Mouse (Mus musculus) liver, embryonic 16.5 days (tissue): ENCODE results near the gene Armh2. TPM values are rescaled to one million over a fixed set of nuclear protein-coding genes. Genes with fewer than 3 reads are reported as not detected.
A peak's percentile ranks its signal among the peaks of the same experiment; 100 is the strongest.

Source experiments
- ATAC-seq: fragments of 200-750 bp; cut with Nextera tagmentation; 2 replicates; pipeline ENCODE4 v1.8.0; 2017; ENCODE audit warnings: low read depth, mild to moderate bottlenecking, moderate number of reproducible peaks, moderate library complexity
- H3K27ac ChIP-seq: fragments of 300-500 bp; sonication (generic); 2 replicates; pipeline ENCODE4 v1.5.1; 2014; ENCODE audit warnings: mild to moderate bottlenecking, low read length
- H3K27me3 ChIP-seq: fragments of 300-500 bp; sonication (generic); 2 replicates; pipeline ENCODE4 v1.6.1; 2014; ENCODE audit warnings: low read depth, low read length, mixed read lengths; ENCODE audit not compliant: control insufficient read depth, insufficient read depth
- H3K36me3 ChIP-seq: fragments of 300-500 bp; sonication (generic); 2 replicates; pipeline ENCODE4 v1.6.1; 2014; ENCODE audit warnings: mild to moderate bottlenecking; ENCODE audit not compliant: control insufficient read depth, insufficient read depth
- H3K4me1 ChIP-seq: fragments of 300-500 bp; sonication (generic); 2 replicates; pipeline ENCODE4 v1.6.1; 2014; ENCODE audit warnings: low read depth, low read length, mixed read lengths; ENCODE audit not compliant: control insufficient read depth
- H3K4me2 ChIP-seq: fragments of 300-500 bp; sonication (generic); 2 replicates; pipeline ENCODE4 v1.6.1; 2014; ENCODE audit warnings: low read depth, low read length, mixed read lengths
- H3K4me3 ChIP-seq: fragments of 300-500 bp; sonication (generic); 2 replicates; pipeline ENCODE4 v1.5.1; 2014; ENCODE audit warnings: low read depth, mild to moderate bottlenecking, low read length
- H3K9ac ChIP-seq: fragments of 300-500 bp; sonication (generic); 2 replicates; pipeline ENCODE4 v1.6.1; 2014; ENCODE audit warnings: low read depth, low read length
- H3K9me3 ChIP-seq: fragments of 300-500 bp; sonication (generic); replicated peaks from 2 replicates; pipeline ENCODE4 v1.6.1; 2016; ENCODE audit warnings: low read length; ENCODE audit not compliant: control insufficient read depth
- WGBS: fragments of 180-500 bp; shearing (Covaris S2); extraction: QIAGEN DNeasy Blood & Tissue Kit; methylation state at CpG from one replicate; pipeline ENCODE4 v1.1.7; 2014; ENCODE audit not compliant: insufficient replicate concordance; 5-methylcytosine and 5-hydroxymethylcytosine counted together
- polyA plus RNA-seq: library from polyadenylated mRNA; unstranded; fragments of >200 nt; fragmentation: Nextera tagmentation; extraction: Ambion mirVana; gene quantifications from 2 replicates; pipeline ENCODE4 v1.2.1, GENCODE M21; 2015

The Armh2 gene
- polyA plus RNA-seq, 1 experiment from 2014 or later, result not detected

GRCm38 (mm10) chr13:24747823-24748222, 6.8 kb downstream of the Armh2 start:
- H3K9ac ChIP-seq, result no peak overlapping the region
- no peaks in the 10 kb centered on the region for H3K4me1 ChIP-seq
- H3K27ac ChIP-seq, result no peak overlapping the region
- H3K4me3 ChIP-seq, result no peak overlapping the region
- H3K36me3 ChIP-seq, result peaks cover 26% of the 10 kb centered on the region
- 67% methylated on average over 3 of the region's 3 CpGs for WGBS
- no peaks in the 10 kb centered on the region for H3K9me3 ChIP-seq
- no peaks in the 10 kb centered on the region for H3K27me3 ChIP-seq
- H3K4me2 ChIP-seq, result no peak overlapping the region
- no peak for ATAC-seq

GRCm38 (mm10) chr13:24750807-24751206, 9.8 kb downstream of the Armh2 start:
- 86% methylated on average over 8 of the region's 8 CpGs for WGBS
- H3K27ac ChIP-seq, result no peak overlapping the region
- H3K9ac ChIP-seq, result no peak overlapping the region
- no peaks in the 10 kb centered on the region for H3K4me1 ChIP-seq
- peaks cover 52% of the 10 kb centered on the region for H3K36me3 ChIP-seq
- no peaks in the 10 kb centered on the region for H3K27me3 ChIP-seq
- no peaks in the 10 kb centered on the region for H3K9me3 ChIP-seq
- H3K4me2 ChIP-seq, result no peak overlapping the region
- no peak overlapping the region for H3K4me3 ChIP-seq
- ATAC-seq, result no peak

- Histone ChIP-seq H3K27ac (no peak overlapping the region), H3K27me3 (no peaks in the 10 kb centered on the region), H3K4me1 (no peaks in the 10 kb centered on the region), H3K9ac (no peak overlapping the region), H3K4me3 (no peak overlapping the region), H3K9me3 (no peaks in the 10 kb centered on the region), H3K36me3 (peaks cover 57% of the 10 kb centered on the region), H3K4me2 (no peak overlapping the region)
- 83% methylated on average over 8 of the region's 8 CpGs for WGBS
- no peak for ATAC-seq
These were observed 10.4 kb downstream of the Armh2 start for GRCm38 (mm10) chr13:24751396-24751795.

DNA sequence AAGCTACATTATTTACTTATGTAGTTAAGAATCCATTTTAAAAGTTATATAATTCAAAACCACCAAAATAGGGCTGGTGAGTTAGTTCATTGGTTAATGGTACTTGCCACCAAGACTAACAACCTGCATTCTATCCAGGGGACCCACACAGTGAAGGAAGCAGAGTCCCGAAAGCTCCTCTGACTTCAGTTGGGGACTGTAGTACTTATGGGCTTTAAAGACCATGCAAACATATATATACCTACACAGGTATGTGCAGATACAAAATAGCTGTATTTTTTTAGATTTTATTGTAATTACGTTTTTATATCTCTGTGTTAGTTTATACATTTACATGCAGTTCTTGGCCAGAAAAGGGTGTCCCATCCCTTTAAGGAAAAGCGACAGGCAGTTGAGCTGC, 15.7 kb downstream of the Armh2 start:
- no peak overlapping the region for H3K9ac ChIP-seq
- H3K9me3 ChIP-seq, result no peaks in the 10 kb centered on the region
- no peak overlapping the region for H3K4me2 ChIP-seq
- no peak overlapping the region for H3K4me3 ChIP-seq
- no peak overlapping the region for H3K27ac ChIP-seq
- WGBS, result 84% methylated on average over 3 of the region's 3 CpGs
- H3K27me3 ChIP-seq, result no peaks in the 10 kb centered on the region
- H3K4me1 ChIP-seq, result peaks cover 21% of the 10 kb centered on the region
- no peak for ATAC-seq
- H3K36me3 ChIP-seq, result peaks cover 60% of the 10 kb centered on the region

- peaks cover 30% of the 10 kb centered on the region for H3K4me1 ChIP-seq
- H3K27ac ChIP-seq, result no peak overlapping the region
- no peaks in the 10 kb centered on the region for H3K9me3 ChIP-seq
- ATAC-seq, result no peak
- H3K9ac ChIP-seq, result no peak overlapping the region
- no peak overlapping the region for H3K4me3 ChIP-seq
- H3K4me2 ChIP-seq, result no peak overlapping the region
- 42% methylated on average over 12 of the region's 12 CpGs for WGBS
- H3K36me3 ChIP-seq, result peaks cover 52% of the 10 kb centered on the region
- no peaks in the 10 kb centered on the region for H3K27me3 ChIP-seq
These were observed 17.0 kb downstream of the Armh2 start for GRCm38 (mm10) chr13:24757820-24758564.

DNA sequence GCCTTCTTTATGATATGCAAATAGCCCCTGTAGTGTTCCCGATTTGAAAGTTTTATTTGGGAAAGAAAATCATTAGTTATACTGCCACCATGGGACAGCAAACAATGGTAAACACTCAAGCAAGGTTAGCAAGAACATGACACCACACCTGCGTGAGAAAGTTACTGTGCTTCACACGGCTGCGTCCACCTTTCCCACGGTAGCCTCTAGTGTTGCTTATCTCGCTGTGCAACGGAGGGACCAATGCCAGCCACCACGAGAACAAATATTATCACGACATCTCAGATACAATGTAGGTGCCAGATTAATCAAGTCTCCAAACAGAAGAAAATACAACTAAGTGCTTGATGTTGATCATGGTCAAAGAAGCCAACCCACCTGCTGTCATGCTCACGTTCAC, 18.4 kb downstream of the Armh2 start:
- H3K9me3 ChIP-seq, result no peaks in the 10 kb centered on the region
- no peak for ATAC-seq
- H3K9ac ChIP-seq, result no peak overlapping the region
- H3K27me3 ChIP-seq, result no peaks in the 10 kb centered on the region
- peak overlapping the region; percentile 72 for H3K4me2 ChIP-seq
- peaks cover 40% of the 10 kb centered on the region for H3K36me3 ChIP-seq
- peak overlapping the region; percentile 100 for H3K4me3 ChIP-seq
- H3K4me1 ChIP-seq, result peaks cover 30% of the 10 kb centered on the region
- H3K27ac ChIP-seq, result no peak overlapping the region
- 45% methylated on average over 10 of the region's 10 CpGs for WGBS

DNA sequence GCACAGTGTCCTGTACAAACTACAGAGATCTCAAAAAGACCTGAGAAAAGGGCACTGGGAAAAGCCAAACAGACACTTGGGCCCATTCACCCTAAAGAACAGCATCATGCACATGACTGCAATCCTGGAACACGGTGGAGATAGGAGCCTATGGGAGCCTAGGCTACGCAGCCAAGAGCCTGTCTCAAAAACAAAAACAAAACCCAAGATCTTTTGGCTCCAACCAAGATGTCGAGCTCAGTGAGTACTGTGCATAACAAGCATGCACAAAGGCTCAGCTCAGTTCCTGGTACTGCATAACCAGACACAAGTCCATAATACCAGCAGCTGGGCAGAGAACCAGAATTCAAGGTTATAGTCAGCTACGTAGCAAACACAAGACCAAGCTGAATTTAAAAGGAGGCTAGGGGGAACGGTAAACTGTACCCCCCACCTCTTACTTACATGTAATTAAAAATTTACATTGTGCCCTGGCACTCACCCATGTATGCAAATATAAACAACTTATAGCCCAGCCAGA, 19.4 kb downstream of the Armh2 start:
- no peak for ATAC-seq
- H3K27me3 ChIP-seq, result no peaks in the 10 kb centered on the region
- H3K9me3 ChIP-seq, result no peaks in the 10 kb centered on the region
- H3K9ac ChIP-seq, result peak overlapping the region; percentile 100
- peak overlapping the region; percentile 99 for H3K27ac ChIP-seq
- H3K36me3 ChIP-seq, result peaks cover 31% of the 10 kb centered on the region
- H3K4me3 ChIP-seq, result peak overlapping the region; percentile 100
- peak overlapping the region; percentile 72 for H3K4me2 ChIP-seq
- H3K4me1 ChIP-seq, result peaks cover 30% of the 10 kb centered on the region
- WGBS, result 49% methylated on average over 5 of the region's 5 CpGs

GRCm38 (mm10) chr13:24761083-24761402, 20.0 kb downstream of the Armh2 start:
- WGBS, result 2% methylated on average over 10 of the region's 10 CpGs

DNA sequence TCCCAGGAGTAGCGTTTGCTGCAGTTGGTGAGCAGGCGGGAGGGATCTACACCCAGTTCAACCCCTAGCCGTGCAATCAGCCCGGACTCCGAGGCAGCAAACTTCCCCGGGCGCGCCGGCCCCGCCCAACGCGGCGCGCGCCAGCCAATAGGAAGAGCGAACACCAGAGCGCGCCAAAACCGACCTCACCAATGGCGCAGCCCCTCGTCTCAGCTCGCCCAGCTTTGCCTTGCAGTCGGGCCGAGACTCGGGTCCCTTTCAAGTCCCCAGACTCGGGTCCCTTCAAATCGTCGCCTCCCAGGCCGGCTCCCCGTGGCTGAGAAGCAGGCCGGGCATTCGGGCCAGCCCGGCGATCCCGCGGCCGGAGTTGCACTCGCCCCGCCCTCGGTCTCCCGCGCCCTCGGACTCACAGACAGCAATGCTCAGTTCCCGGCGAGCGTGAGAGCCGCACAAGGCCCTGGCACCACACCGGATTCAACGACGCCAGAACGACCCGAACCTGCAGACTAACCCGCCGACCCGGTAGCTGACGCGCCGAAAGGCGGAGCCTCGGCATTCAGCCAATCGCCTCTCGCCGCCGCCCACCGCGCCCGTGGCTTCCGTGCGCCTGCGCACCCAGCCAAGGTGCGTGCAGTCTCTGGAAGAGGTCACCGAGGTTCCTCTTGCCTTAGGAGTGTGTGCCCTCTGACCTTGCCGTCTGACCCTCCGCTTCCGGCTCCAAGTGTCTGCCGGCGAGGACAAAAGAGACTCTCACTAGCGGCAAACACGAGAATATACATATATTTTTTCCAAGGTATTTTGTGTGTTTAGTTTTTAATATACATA, 20.6 kb downstream of the Armh2 start, which contains the start of gene Gmnn:
Gene Gmnn (minus strand): TSS at position 521 of the 825 bp plus-strand sequence.
- peaks cover 30% of the 10 kb centered on the region for H3K4me1 ChIP-seq
- H3K9me3 ChIP-seq, result no peaks in the 10 kb centered on the region
- peak within 1 kb of the TSS; percentile 100 for H3K9ac ChIP-seq
- WGBS, result under 1% methylated on average over 79 of the region's 79 CpGs
- peak within 1 kb of the TSS; percentile 100 for H3K4me3 ChIP-seq
- peak within 1 kb of the TSS; percentile 99 for H3K27ac ChIP-seq
- H3K27me3 ChIP-seq, result no peaks in the 10 kb centered on the region
- peak within 1 kb of the TSS; percentile 72 for H3K4me2 ChIP-seq
- ATAC-seq, result peak; percentile 96
- peaks cover 19% of the 10 kb centered on the region for H3K36me3 ChIP-seq

More at GRCm38 (mm10) chr13:24761083-24761402, 20.0 kb downstream of the Armh2 start:
- peak overlapping the region; percentile 100 for H3K9ac ChIP-seq
- peak overlapping the region; percentile 72 for H3K4me2 ChIP-seq
- no peak for ATAC-seq
- peak overlapping the region; percentile 99 for H3K27ac ChIP-seq
- peaks cover 25% of the 10 kb centered on the region for H3K36me3 ChIP-seq
- H3K4me1 ChIP-seq, result peaks cover 30% of the 10 kb centered on the region
- H3K9me3 ChIP-seq, result no peaks in the 10 kb centered on the region
- no peaks in the 10 kb centered on the region for H3K27me3 ChIP-seq
- H3K4me3 ChIP-seq, result peak overlapping the region; percentile 100
